Mouse (Mus musculus) intestine, embryonic 16.5 days (tissue): ENCODE data around the gene Rest. TPM values are rescaled to one million over a fixed set of nuclear protein-coding genes. Genes with fewer than 3 reads are reported as not detected.

Experiments
- ATAC-seq: fragments of 200-750 bp; cut with Nextera tagmentation; 2 replicates; pipeline ENCODE4 v1.8.0; 2017; ENCODE audit warnings: moderate TSS enrichment, moderate library complexity
- H3K27ac ChIP-seq: fragments of 300-500 bp; sonication (generic); 2 replicates; pipeline ENCODE4 v1.5.1; 2014; ENCODE audit warnings: mild to moderate bottlenecking, low read length
- H3K27me3 ChIP-seq: fragments of 300-500 bp; sonication (generic); replicated peaks from 2 replicates; pipeline ENCODE4 v1.6.1; 2014; ENCODE audit warnings: low read length, control low read depth, mixed read lengths; ENCODE audit not compliant: control insufficient read depth, insufficient read depth
- H3K36me3 ChIP-seq: fragments of 300-500 bp; sonication (generic); 2 replicates; pipeline ENCODE4 v1.6.1; 2014; ENCODE audit warnings: low read length, control low read depth; ENCODE audit not compliant: control insufficient read depth, insufficient read depth
- H3K4me1 ChIP-seq: fragments of 300-500 bp; sonication (generic); 2 replicates; pipeline ENCODE4 v1.6.1; 2014; ENCODE audit warnings: low read length, control low read depth, mixed read lengths; ENCODE audit not compliant: control insufficient read depth, insufficient read depth
- H3K4me2 ChIP-seq: fragments of 300-500 bp; sonication (generic); 2 replicates; pipeline ENCODE4 v1.6.1; 2014; ENCODE audit warnings: low read depth, low read length, control low read depth
- H3K4me3 ChIP-seq: fragments of 300-500 bp; sonication (generic); 2 replicates; pipeline ENCODE4 v1.5.1; 2014; ENCODE audit warnings: mild to moderate bottlenecking, low read length
- H3K9ac ChIP-seq: fragments of 300-500 bp; sonication (generic); 2 replicates; pipeline ENCODE4 v1.6.1; 2014; ENCODE audit warnings: low read depth, low read length
- H3K9me3 ChIP-seq: fragments of 300-500 bp; sonication (generic); 2 replicates; pipeline ENCODE4 v1.6.1; 2016; ENCODE audit warnings: low read length, control low read depth; ENCODE audit not compliant: control insufficient read depth
- WGBS: fragments of 180-500 bp; shearing (Covaris S2); extraction: QIAGEN DNeasy Blood & Tissue Kit; methylation state at CpG from one replicate; pipeline ENCODE4 v1.1.7; 2014; 5-methylcytosine and 5-hydroxymethylcytosine counted together
- polyA plus RNA-seq: library from polyadenylated mRNA; unstranded; fragments of >200 nt; fragmentation: Nextera tagmentation; extraction: Ambion mirVana; gene quantifications from 2 replicates; pipeline ENCODE4 v1.2.1, GENCODE M21; 2015

The Rest gene
- polyA plus RNA-seq, 1 experiment from 2014 or later = 21.5 TPM

DNA sequence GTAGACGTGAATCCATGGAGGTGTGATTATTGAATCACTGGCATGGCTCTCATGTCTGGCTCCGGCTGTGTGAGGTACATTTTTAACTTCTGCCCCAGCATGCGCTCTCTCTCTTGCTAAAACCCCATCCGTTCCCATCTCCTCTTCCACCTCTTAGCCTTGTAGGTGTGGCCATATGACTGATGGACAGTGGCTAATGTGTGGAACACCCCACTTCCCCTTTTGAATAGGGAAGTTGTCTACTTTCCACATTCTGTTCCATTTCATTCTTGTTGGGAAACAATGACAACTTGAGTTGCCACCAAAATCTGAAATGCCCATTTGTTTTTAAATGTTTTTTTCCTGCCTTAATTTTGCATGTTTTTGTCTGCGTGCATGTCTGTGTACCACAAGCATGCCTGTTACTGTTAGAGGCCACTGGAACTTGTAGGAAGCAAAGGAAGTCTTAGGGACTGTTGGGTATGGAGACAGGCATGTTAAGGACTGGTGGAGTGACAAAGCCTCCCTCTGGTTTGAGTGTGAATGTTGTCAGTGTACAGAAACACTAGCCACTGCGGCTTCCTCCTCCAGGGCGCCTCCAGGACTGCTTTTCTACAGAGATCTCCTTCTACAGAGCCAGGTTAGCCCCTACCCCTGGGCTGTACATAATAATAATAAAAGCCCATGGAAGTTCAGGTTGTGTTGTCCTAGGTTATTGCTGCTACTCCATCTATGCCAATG, 27.7 kb downstream of the Rest start:
- H3K4me1 ChIP-seq = no peaks in the 10 kb centered on the region
- H3K27me3 ChIP-seq = no peaks in the 10 kb centered on the region
- no peak overlapping the region for H3K4me3 ChIP-seq
- peaks cover 23% of the 10 kb centered on the region for H3K36me3 ChIP-seq
- ATAC-seq = no peak
- no peak overlapping the region for H3K27ac ChIP-seq
- no peak overlapping the region for H3K4me2 ChIP-seq
- H3K9me3 ChIP-seq = no peaks in the 10 kb centered on the region
- WGBS = 91% methylated on average over 7 of the region's 7 CpGs
- no peak overlapping the region for H3K9ac ChIP-seq

DNA sequence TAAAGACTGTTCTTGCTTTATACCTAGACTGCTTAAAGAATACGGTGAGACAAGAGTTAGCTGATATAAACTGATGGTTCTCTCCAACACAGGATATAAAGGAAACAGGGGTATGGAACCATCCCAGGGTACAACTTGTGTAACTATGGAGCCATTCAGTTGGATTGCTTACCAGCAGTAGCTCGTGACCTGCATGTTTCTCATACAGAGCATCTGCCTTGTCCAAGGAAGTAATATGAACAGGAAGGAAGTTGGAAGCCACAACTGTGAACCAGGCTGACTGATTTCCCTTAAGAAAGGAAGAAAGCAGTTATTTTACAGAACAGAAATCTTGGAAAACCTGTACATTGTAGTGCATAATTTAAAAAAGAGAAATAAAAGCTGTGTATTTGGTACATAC, 34.2 kb downstream of the Rest start:
- H3K27me3 ChIP-seq = no peaks in the 10 kb centered on the region
- ATAC-seq = no peak
- H3K4me2 ChIP-seq = no peak overlapping the region
- H3K27ac ChIP-seq = no peak overlapping the region
- H3K9me3 ChIP-seq = no peaks in the 10 kb centered on the region
- no peak overlapping the region for H3K9ac ChIP-seq
- H3K4me1 ChIP-seq = no peaks in the 10 kb centered on the region
- peaks cover 21% of the 10 kb centered on the region for H3K36me3 ChIP-seq
- 88% methylated on average over 2 of the region's 2 CpGs for WGBS
- H3K4me3 ChIP-seq = no peak overlapping the region

DNA sequence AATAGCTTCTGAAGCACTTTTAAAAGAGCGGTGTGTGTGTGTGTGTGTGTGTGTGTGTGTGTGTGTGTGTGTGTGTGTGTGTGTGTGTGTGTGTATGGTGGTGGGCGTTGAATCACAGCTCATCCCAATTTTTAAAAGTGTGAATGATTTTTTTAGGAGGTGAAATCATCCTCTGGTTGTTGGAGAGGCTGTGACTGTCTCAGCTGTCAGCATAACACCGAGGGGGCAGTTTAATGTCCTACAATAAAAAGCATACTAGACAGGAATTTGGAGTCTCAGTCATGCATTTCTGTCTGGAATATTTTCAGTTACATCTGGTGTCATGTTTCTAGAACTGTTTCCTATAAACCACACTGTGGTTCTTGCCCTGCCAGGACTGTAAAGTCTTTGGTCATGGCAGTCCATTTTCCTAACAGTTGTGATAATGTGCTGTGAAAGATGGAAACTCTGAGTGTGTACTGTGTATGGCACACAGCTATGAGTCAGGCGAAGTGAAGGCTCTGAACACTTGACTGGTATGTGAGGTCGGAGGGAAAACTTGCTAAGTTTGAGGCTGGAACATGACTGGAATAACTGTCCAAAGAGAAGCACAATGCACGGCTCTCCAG, 36.1 kb downstream of the Rest start:
- Histone ChIP-seq H3K4me3 (no peak overlapping the region), H3K36me3 (peaks cover 16% of the 10 kb centered on the region), H3K4me2 (no peak overlapping the region), H3K27ac (no peak overlapping the region), H3K27me3 (no peaks in the 10 kb centered on the region), H3K4me1 (no peaks in the 10 kb centered on the region), H3K9ac (no peak overlapping the region), H3K9me3 (no peaks in the 10 kb centered on the region)
- 93% methylated on average over 6 of the region's 6 CpGs for WGBS
- no peak for ATAC-seq

DNA sequence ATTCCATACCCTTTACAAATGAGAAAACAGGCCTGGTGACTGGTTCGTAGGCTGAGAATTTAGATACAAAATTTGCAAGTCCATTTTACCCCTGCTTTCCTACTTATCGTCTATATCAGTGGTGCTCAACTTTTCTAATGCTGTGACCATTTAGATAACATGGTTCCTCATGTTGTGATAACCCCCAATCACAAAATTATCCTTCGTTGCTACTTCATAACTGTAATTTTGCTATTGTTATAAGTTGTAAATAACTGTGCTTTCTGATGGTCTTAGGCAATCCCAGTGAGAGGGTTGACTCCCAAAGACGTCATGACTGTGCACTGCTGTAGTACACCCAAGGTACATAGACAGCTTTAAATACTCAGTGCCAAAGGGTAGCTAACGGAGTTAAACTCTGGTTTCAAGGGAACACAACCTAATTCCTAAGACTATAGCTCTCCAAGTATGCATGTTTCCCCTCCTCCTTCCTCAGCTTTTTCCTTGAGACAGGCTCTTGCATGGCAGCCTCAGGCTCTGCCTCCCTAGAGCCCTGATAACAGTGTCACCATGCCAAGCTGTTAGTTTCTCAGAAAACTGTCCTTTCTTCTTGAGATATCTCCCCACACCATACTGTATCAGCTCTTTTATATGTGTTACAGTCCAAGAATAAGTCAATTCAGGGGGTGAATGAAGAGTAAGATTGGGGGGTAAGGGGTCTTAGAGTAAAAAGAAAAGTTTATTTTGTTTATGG, 42.7 kb downstream of the Rest start:
- Histone ChIP-seq H3K4me3 (peak overlapping the region; percentile 94), H3K27ac (no peak overlapping the region), H3K9ac (peak overlapping the region; percentile 84), H3K4me2 (peak overlapping the region; percentile 92), H3K9me3 (no peaks in the 10 kb centered on the region), H3K27me3 (no peaks in the 10 kb centered on the region), H3K4me1 (peaks cover 13% of the 10 kb centered on the region), H3K36me3 (0 out of 2 replicates have a peak, but pooled peaks cover 3% of the 10 kb centered on the region)
- ATAC-seq = no peak
- WGBS = 81% methylated on average over 5 of the region's 5 CpGs

- Histone ChIP-seq H3K27me3 (no peaks in the 10 kb centered on the region), H3K9me3 (no peaks in the 10 kb centered on the region), H3K36me3 (peaks cover 6% of the 10 kb centered on the region; the same call in 1 of the 2 replicates), H3K4me1 (peaks cover 13% of the 10 kb centered on the region), H3K4me3 (peak overlapping the region; percentile 94), H3K9ac (peak overlapping the region; percentile 84), H3K4me2 (peak overlapping the region; percentile 92), H3K27ac (0 out of 2 replicates have a peak overlapping the region, but pooled peaks have one; percentile 29)
- under 1% methylated on average over 76 of the region's 76 CpGs for WGBS
- peak; percentile 56 for ATAC-seq
Measured at GRCm38 (mm10) chr5:77309051-77309906, 44.0 kb downstream of the Rest start.

DNA sequence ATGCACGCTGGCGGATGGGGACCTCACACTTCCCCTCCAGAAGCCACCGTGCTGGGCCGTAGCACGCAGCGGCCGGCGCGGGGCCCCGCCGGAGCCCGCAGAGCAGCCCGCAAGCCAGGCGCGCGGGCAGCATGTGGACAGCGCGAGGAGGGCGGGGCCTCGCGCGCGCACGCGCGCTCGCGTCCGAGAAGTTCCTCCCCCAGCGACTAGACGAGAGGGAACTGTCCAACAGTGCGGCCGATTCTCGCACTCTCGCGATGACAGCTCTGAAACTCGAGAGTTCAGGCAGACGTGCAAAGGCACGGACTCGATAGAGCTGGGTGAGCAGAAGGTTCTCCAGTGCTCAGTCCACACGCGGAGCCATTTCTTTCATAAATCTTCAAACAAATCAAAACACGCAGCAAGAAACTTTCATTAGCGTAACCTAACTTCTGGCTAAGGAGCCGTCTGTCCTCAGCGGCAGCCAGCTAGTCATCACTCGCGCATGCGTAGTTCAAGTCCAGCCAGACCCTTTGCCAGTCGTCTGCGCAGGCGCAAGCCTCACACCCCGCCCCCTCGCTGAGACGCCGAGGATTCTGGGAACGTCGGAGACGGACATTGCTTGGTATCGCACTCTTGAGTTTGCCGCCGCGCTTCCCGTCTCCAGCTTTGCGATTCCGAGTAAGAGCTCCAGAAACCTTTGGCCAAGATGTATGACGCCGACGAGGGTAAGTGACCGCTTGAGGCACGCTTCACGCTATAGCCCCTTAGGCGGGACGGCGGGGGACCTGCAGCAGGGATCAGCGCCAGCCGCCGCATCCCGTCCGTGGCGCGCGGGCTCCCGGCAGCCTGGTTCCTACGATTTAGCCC, 44.9 kb downstream of the Rest start, which contains the start of the genes Noa1 and Polr2b:
Gene Noa1, minus strand, starts transcription at position 161 of the 849 bp plus-strand sequence.
Gene Polr2b, plus strand, starts transcription at position 224 of the 849 bp plus-strand sequence.
- H3K27ac ChIP-seq = peak within 1 kb of the TSS; percentile 92
- ATAC-seq = peak; percentile 95
- under 1% methylated on average over 85 of the region's 85 CpGs for WGBS

GRCm38 (mm10) chr5:77314206-77314605, 48.9 kb downstream of the Rest start:
- Histone ChIP-seq H3K27me3 (no peaks in the 10 kb centered on the region), H3K4me2 (no peak overlapping the region), H3K36me3 (peaks cover 12% of the 10 kb centered on the region; the same call in 1 of the 2 replicates), H3K4me3 (no peak overlapping the region), H3K4me1 (peaks cover 4% of the 10 kb centered on the region), H3K9me3 (no peaks in the 10 kb centered on the region), H3K9ac (no peak overlapping the region), H3K27ac (no peak overlapping the region)
- no peak for ATAC-seq
- WGBS = 95% methylated on average over 4 of the region's 4 CpGs

More for the DNA sequence above, 44.9 kb downstream of the Rest start, which contains the start of the genes Noa1 and Polr2b:
- Histone ChIP-seq H3K36me3 (peaks cover 6% of the 10 kb centered on the region; the same call in 1 of the 2 replicates), H3K4me3 (peak within 1 kb of the TSS; percentile 94), H3K9me3 (no peaks in the 10 kb centered on the region), H3K4me1 (peaks cover 13% of the 10 kb centered on the region), H3K9ac (peak within 1 kb of the TSS; percentile 84), H3K27me3 (no peaks in the 10 kb centered on the region), H3K4me2 (peak within 1 kb of the TSS; percentile 92)

- Histone ChIP-seq H3K36me3 (peaks cover 13% of the 10 kb centered on the region), H3K4me3 (no peak overlapping the region), H3K9ac (no peak overlapping the region), H3K9me3 (no peaks in the 10 kb centered on the region), H3K27me3 (no peaks in the 10 kb centered on the region), H3K27ac (no peak overlapping the region), H3K4me2 (no peak overlapping the region), H3K4me1 (peaks cover 4% of the 10 kb centered on the region)
- ATAC-seq = no peak
- 88% methylated on average over 6 of the region's 6 CpGs for WGBS
Measured at GRCm38 (mm10) chr5:77314986-77315385, 49.7 kb downstream of the Rest start.
